Mouse (Mus musculus) skeletal muscle tissue, adult 2 months (tissue): ENCODE results near the gene Fer.

Experiments used
- DNase-seq: peaks from one replicate; pipeline ENCODE4 v3.0.0-alpha.2; 2012; ENCODE audit warnings: low read depth, low spot score

Gene Fer

DNA sequence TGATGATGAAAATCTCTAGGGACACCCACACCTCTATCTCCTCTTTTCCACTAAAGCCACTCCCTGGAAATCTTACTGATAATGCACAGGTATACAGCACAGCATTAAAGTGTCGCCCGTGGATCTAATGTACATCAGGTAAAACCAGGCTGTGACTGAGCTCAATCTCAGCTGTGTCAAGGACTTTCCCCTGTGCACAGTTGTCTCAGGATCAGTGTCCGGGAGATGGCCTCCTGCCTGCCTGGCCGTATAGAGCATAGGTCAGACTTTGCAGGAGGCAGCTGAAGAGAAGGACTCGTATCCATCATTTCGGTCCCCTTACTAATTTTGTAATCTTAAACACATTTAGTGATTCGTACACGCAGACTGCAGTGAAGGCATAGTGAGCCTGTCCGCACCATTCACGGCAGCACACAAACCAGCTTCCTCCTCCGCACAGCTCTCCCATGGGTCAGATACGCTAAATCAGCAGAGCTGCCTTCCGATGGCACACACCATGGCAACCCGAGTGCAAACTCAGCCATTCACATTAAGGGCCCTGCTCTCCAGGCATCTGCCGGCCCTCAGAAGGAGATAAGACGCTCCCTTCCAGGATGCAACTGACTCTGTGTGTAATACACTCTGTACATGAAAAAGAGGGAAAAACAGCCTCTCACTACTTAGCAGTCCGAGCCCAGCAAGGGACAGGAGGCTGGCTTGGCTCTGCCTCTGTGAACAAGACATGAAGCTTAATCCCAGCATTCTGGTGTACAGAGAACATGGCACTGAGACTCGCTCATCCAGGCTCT, 277.4 kb downstream of the Fer start:
- no peak for DNase-seq

- DNase-seq, result no peak
Measured at GRCm38 (mm10) chr17:64141856-64142255, 279.0 kb downstream of the Fer start.

- no peak for DNase-seq
Measured at GRCm38 (mm10) chr17:64146409-64146808, 283.5 kb downstream of the Fer start.

- DNase-seq, result no peak
Measured at GRCm38 (mm10) chr17:64150717-64151116, 287.9 kb downstream of the Fer start.

GRCm38 (mm10) chr17:64167731-64168130, 304.9 kb downstream of the Fer start:
- no peak for DNase-seq

DNA sequence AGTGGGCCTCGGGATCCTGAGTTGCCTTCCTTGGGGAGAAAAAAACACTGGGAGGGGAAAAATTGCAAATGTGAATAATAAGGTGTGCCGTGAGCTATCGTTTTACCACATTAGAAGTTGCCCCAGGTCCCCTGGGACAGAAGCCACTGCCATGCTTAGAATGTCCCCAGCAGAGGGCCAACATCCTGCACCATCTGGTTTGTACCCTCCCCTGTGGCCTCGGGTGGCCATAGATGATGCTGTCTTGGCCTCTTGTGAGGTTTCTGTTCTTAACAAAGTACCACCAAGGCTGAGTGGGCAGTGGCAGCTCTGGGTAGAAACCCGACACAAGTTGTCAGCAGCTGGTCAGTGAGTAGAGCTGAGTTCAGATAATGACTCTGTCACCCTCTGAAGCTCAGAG, 307.2 kb downstream of the Fer start:
- no peak for DNase-seq

GRCm38 (mm10) chr17:64172474-64172873, 309.6 kb downstream of the Fer start:
- no peak for DNase-seq

GRCm38 (mm10) chr17:64180546-64180945, 317.7 kb downstream of the Fer start:
- no peak for DNase-seq

- no peak for DNase-seq
Measured at GRCm38 (mm10) chr17:64181291-64181690, 318.4 kb downstream of the Fer start.

DNA sequence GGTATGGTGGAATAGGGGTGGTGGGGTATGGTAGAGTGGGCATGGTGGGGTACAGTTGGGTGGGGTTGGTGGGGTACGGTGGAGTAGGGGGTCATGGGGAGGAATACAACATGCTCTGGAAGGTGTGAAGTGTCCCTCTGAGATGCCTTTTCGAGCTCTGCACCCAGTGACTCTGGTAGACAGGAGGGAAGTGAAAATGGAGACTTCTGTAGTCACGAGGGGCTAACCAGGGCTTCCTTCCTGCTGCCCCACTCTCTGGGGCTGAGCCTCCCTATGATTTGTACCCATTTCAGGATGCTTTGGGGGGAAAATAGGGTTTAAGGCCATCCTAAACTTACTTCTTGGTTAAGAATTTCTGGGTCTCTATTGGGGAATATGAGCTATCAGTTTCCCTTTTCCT, 319.7 kb downstream of the Fer start:
- no peak for DNase-seq

- no peak for DNase-seq
Measured at GRCm38 (mm10) chr17:64183196-64183595, 320.3 kb downstream of the Fer start.
